15 mouse cellular contexts compared by ENCODE assay signal in the genomic region with DNA sequence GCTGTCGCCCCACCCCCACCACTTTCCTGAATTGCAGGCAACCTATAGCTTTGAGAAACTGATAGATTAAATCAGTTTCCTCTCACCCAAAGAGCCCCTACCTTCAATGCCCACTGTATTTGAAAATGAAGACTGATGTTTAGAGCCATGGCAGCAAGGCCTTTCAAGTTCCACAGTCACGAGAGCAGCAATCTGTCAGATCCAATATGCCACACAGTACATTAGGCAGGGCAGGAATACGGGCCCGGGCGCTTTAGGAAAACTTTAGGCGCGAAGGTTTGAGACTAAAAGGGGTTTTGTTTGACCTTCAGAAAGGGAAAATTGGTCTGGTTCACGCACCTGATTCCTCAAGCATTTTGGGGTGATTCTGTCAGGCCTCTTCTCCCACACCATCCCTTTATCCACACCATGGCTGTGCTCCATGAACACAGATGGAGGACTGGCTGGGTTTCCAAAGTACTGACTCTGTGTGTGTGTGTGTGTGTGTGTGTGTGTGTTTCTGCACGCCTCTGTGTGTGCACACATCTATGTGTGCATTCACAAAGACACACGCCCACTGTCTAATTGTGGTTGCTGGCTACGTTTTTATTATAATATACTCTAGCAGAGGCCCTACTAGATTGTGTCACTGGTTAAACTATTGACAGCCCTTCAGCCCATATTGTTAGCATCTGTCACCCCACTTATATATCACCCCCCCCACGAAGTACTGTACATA.
DNase-seq lines count a peak whose midpoint lies in the region; ATAC-seq lines count a peak whose summit lies in the region.
"Had no signal": no experiment of that assay in that cellular context is flagged by ENCODE, and none has a peak within 500 bp of the region (broad histone marks: within the 10 kb centered on the region; RNA-seq: fewer than 3 reads in every experiment).

No protein-coding gene starts in this region.

- peak overlapping the region; percentile 52; the same call in 1 of the 2 replicates for H3K27ac ChIP-seq in forebrain, embryonic 14.5 days (ENCODE audit: low read depth, low read length)
- H3K27ac ChIP-seq: kidney, postnatal 0 days; lung, embryonic 15.5 days; midbrain, embryonic 12.5 days had no signal

- no peak overlapping the region for H3K4me2 ChIP-seq in forebrain, embryonic 14.5 days (ENCODE audit: low read length)
- H3K4me2 ChIP-seq: lung, embryonic 15.5 days; midbrain, embryonic 12.5 days had no signal

- H3K27me3 ChIP-seq in forebrain, embryonic 14.5 days (replicated peaks; ENCODE audit: control insufficient read depth, insufficient read depth, low read length), result no peaks in the 10 kb centered on the region
- H3K27me3 ChIP-seq: lung, embryonic 15.5 days; midbrain, embryonic 12.5 days had no signal

- ATAC-seq in forebrain, embryonic 14.5 days, result peak; percentile 80

- 64% methylated on average over 12 of the region's 12 CpGs for WGBS in forebrain, embryonic 14.5 days

- H3K36me3 ChIP-seq in forebrain, embryonic 14.5 days (ENCODE audit: control insufficient read depth, insufficient read depth, low read length), result peaks cover 3% of the 10 kb centered on the region; the same call in 1 of the 2 replicates
- H3K36me3 ChIP-seq: midbrain, embryonic 12.5 days had no signal

- peaks cover 19% of the 10 kb centered on the region for H3K4me1 ChIP-seq in forebrain, embryonic 14.5 days (ENCODE audit: control insufficient read depth, insufficient read depth, low read length)
- H3K4me1 ChIP-seq: lung, embryonic 15.5 days had no signal

- intact Hi-C loops in left cerebral cortex, postnatal 36 days (cut with DNase I), result no loop called here

- H3K4me3 ChIP-seq in forebrain, embryonic 14.5 days (ENCODE audit: low read depth, low read length), result no peak overlapping the region
- H3K4me3 ChIP-seq: lung, embryonic 15.5 days; midbrain, embryonic 12.5 days had no signal

- DNase-seq in heart, adult 18-20 months, result peak; percentile 10 to 48
- DNase-seq in heart, adult 8-10 months (ENCODE audit: low spot score), result no peak
- peak; percentile 4 for DNase-seq in A20 (ENCODE audit: low read depth, low spot score)
- peak; percentile 51 for DNase-seq in forebrain, embryonic 14.5 days (ENCODE audit: low spot score)
- DNase-seq in layer of hippocampus, postnatal 14 days (ENCODE audit: low spot score in 2 of 2), result peak; percentile 54 to 67
- no peak for DNase-seq in frontal cortex, postnatal 36 days (ENCODE audit: low spot score in 2 of 2)
- DNase-seq in B cell, adult 2 months, result no peak
- DNase-seq in left cerebral cortex, postnatal 36 days (ENCODE audit: low spot score in 2 of 2), result no peak
- DNase-seq: adrenal gland, postnatal 14 days; cerebellum, adult 18-20 months; gastrocnemius, postnatal 36 days; thymus, postnatal 14 days had no signal

- no peak overlapping the region for H3K9ac ChIP-seq in forebrain, embryonic 14.5 days (ENCODE audit: low read length)
- H3K9ac ChIP-seq: lung, embryonic 15.5 days; midbrain, embryonic 12.5 days had no signal

- H3K9me3 ChIP-seq in forebrain, embryonic 14.5 days (replicated peaks; ENCODE audit: control insufficient read depth, low read length), result no peaks in the 10 kb centered on the region
- H3K9me3 ChIP-seq: lung, embryonic 15.5 days; midbrain, embryonic 12.5 days had no signal

Comparison
In these comparisons a context has a peak if more than half of its experiments do, and no peak if none do; other contexts are left out.
1. DNase-seq: peak in heart, adult 18-20 months (2 of 2), A20 (single experiment), forebrain, embryonic 14.5 days (single experiment) and layer of hippocampus, postnatal 14 days (2 of 2); none in heart, adult 8-10 months (single experiment), frontal cortex, postnatal 36 days (0 of 2), B cell, adult 2 months (0 of 2) and left cerebral cortex, postnatal 36 days (0 of 2).